Mouse (Mus musculus) cerebellum, adult 2 months (tissue): ENCODE results near the gene Tnni3k. TPM values are rescaled to one million over a fixed set of nuclear protein-coding genes. Genes with fewer than 3 reads are reported as not detected.
A peak's percentile ranks its signal among the peaks of the same experiment; 100 is the strongest.

Experiments
- DNase-seq, 2 experiments: peaks; one replicate each; pipeline ENCODE4 v3.0.0; 2021
- H3K27ac ChIP-seq: fragments of 200-500 bp; 2 replicates; pipeline ENCODE4 v1.5.1; 2012; ENCODE audit warnings: low read length, control low read depth, inconsistent platforms; ENCODE audit not compliant: insufficient read depth
- H3K27me3 ChIP-seq: fragments of 200-500 bp; 2 replicates; pipeline ENCODE4 v1.6.1; 2012; ENCODE audit warnings: inconsistent platforms, mild to moderate bottlenecking, low read length, moderate library complexity; ENCODE audit not compliant: control insufficient read depth, insufficient read depth
- H3K4me1 ChIP-seq: fragments of 200-500 bp; 2 replicates; pipeline ENCODE4 v1.6.1; 2011; ENCODE audit warnings: low read length; ENCODE audit not compliant: control insufficient read depth, insufficient read depth
- H3K4me3 ChIP-seq: fragments of 200-500 bp; replicated peaks from 2 replicates; pipeline ENCODE3; 2011; ENCODE audit warnings: mild to moderate bottlenecking, low read depth, low read length, control low read depth; ENCODE audit not compliant: insufficient read depth
- CTCF ChIP-seq: fragments of 200-500 bp; IDR thresholded peaks from 2 replicates; pipeline ENCODE4 v1.5.1; 2011; ENCODE audit warnings: low read depth, mild to moderate bottlenecking, control low read depth, low read length, moderate library complexity, borderline replicate concordance; ENCODE audit not compliant: insufficient read depth
- POLR2A ChIP-seq: fragments of 200-500 bp; IDR thresholded peaks from 2 replicates; pipeline ENCODE4 v1.6.1; 2011; ENCODE audit warnings: low read length, control low read depth, borderline replicate concordance; ENCODE audit not compliant: insufficient read depth
- WGBS: fragments of 180-500 bp; shearing (Covaris S2); methylation state at CpG from one replicate; pipeline ENCODE4 v1.1.7; 2018; 5-methylcytosine and 5-hydroxymethylcytosine counted together
- polyA plus RNA-seq: library from polyadenylated mRNA; depleted of rRNA; stranded (reverse); fragments of >200 nt; gene quantifications from 2 replicates; pipeline ENCODE4 v1.2.3, GENCODE M21; 2012

Tnni3k gene
- polyA plus RNA-seq, 1 experiment: 0.10 TPM

DNA sequence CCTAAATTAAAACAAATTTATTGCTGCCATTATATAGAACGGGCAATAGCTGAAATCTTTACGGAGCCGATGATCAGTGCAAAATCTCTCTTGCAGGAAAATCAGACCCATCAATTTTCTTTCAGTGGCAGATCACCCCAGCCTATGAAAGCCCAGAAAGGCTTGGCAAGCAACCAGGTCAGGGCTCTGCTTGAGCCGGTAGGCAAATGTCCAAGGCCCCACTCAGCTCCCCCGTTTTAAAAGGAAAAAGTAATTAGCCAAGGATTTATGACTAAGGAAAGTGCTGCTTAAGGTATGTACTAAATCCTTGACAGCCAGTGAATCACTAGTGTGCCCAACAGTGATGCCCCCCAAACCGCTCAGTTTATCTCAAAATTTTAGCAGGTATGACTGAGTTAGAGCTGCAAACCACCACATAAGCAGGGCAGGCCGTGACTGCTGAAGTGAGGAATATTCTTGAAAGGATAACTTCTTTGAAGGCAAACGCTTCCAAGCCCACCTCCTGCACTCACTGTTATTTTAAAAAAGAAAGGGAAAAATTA lies 254.2 kb downstream of the Tnni3k start:
- Histone ChIP-seq H3K27me3 (no peaks in the 10 kb centered on the region; the same call in 1 of the 2 replicates), H3K27ac (no peak overlapping the region), H3K4me3 (no peak overlapping the region), H3K4me1 (peaks cover 4% of the 10 kb centered on the region; the same call in 1 of the 2 replicates)
- WGBS: 40% methylated on average over 8 of the region's 8 CpGs
- no peak for TF ChIP-seq POLR2A
- TF ChIP-seq CTCF: no peak
- DNase-seq: no peak

DNA sequence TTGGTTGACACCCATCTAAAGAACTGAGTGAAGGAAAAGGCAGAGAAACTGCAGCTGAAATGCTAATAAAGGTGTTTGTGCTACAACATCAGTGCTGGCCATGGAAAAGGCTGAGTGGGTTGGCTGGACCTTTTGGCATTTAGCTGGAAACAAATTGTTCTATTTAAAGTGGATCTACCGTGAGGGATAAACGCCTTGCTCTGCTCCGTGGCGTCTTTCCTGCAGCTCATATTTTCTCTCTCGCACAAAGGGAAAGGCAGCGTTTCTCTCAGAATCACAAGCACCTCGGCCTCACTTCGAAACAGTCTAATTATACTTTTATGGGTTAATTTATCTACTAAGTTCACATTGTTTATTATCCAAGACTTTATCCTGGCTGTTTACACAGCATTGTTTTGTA lies 254.8 kb downstream of the Tnni3k start:
- 35% methylated on average over 8 of the region's 8 CpGs for WGBS
- H3K27ac ChIP-seq: no peak overlapping the region

GRCm38 (mm10) chr3:154798806-154799205 lies 256.4 kb downstream of the Tnni3k start:
- peak; percentile 26 to 60 for DNase-seq
- WGBS: 6% methylated on average over 4 of the region's 4 CpGs
- Histone ChIP-seq H3K27me3 (no peaks in the 10 kb centered on the region; the same call in 1 of the 2 replicates), H3K27ac (no peak overlapping the region), H3K4me1 (peaks cover 4% of the 10 kb centered on the region; the same call in 1 of the 2 replicates), H3K4me3 (no peak overlapping the region)
- no peak for TF ChIP-seq POLR2A
- no peak for TF ChIP-seq CTCF

More for the DNA sequence above, 254.8 kb downstream of the Tnni3k start:
- Histone ChIP-seq H3K4me3 (no peak overlapping the region), H3K27me3 (no peaks in the 10 kb centered on the region; the same call in 1 of the 2 replicates), H3K4me1 (peaks cover 4% of the 10 kb centered on the region; the same call in 1 of the 2 replicates)
- no peak for DNase-seq
- TF ChIP-seq POLR2A: no peak
- TF ChIP-seq CTCF: no peak

- H3K4me3 ChIP-seq: no peak overlapping the region
- 17% methylated on average over 4 of the region's 4 CpGs for WGBS
- TF ChIP-seq POLR2A: no peak
- no peak for TF ChIP-seq CTCF
- H3K4me1 ChIP-seq: peaks cover 2% of the 10 kb centered on the region; the same call in 1 of the 2 replicates
- H3K27ac ChIP-seq: no peak overlapping the region
- no peak for DNase-seq
- peaks cover 1% of the 10 kb centered on the region; the same call in 1 of the 2 replicates for H3K27me3 ChIP-seq
These were observed 261.6 kb downstream of the Tnni3k start for GRCm38 (mm10) chr3:154793571-154793970.

DNA sequence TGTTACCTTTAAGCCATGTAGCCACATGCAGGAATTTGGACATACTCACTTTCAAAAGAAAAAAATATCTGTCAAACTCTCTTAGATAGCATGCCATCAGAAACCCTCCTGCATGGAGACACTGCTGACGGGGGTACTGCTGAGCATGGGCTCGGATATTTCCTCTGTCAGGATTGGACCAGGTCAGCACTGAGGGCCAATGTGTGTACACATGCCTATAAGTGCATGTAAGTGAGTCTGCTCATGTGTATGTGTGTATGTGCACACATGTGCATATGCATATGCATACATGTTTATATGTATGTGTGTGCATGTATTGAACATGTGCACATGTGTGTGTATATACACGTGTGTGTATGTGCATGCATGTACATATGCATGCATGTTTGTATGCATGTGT lies 267.6 kb downstream of the Tnni3k start:
- no peak overlapping the region for H3K4me3 ChIP-seq
- no peak overlapping the region for H3K27ac ChIP-seq
- DNase-seq: no peak
- TF ChIP-seq POLR2A (no peak), CTCF (no peak)
- H3K27me3 ChIP-seq: no peaks in the 10 kb centered on the region; the same call in 1 of the 2 replicates
- no peaks in the 10 kb centered on the region for H3K4me1 ChIP-seq
- WGBS: 87% methylated on average over 3 of the region's 3 CpGs

DNA sequence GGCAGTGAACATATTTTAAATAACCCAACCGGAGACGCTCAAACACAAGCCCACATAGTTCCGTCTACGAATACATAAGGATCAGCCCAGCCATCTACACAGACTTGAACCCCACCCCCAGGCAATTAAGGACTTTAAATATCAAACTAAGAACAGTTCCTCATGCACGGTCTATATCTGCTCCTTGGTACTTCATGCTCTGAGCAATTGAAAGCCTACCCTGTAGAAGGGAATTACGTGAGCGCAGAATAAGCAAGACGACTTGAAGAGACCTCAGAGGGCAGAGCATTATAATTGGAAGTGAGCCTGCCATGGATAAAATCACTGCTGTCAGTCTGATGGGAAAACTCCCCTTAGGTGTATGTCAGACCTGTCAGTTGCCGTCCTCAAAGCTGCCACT lies 268.9 kb downstream of the Tnni3k start:
- TF ChIP-seq CTCF (no peak), POLR2A (no peak)
- Histone ChIP-seq H3K4me3 (no peak overlapping the region), H3K4me1 (no peaks in the 10 kb centered on the region), H3K27me3 (no peaks in the 10 kb centered on the region; the same call in 1 of the 2 replicates), H3K27ac (no peak overlapping the region)
- WGBS: 95% methylated on average over 9 of the region's 9 CpGs
- DNase-seq: no peak

GRCm38 (mm10) chr3:154778836-154779595 lies 276.2 kb downstream of the Tnni3k start:
- TF ChIP-seq POLR2A (no peak), CTCF (no peak)
- Histone ChIP-seq H3K4me1 (no peaks in the 10 kb centered on the region), H3K27me3 (no peaks in the 10 kb centered on the region), H3K4me3 (no peak overlapping the region), H3K27ac (no peak overlapping the region)
- DNase-seq: no peak
- WGBS: 62% methylated on average over 6 of the region's 6 CpGs

GRCm38 (mm10) chr3:154771651-154772050 lies 283.6 kb downstream of the Tnni3k start:
- H3K4me1 ChIP-seq: no peaks in the 10 kb centered on the region
- no peak for DNase-seq
- no peak overlapping the region for H3K4me3 ChIP-seq
- no peak for TF ChIP-seq CTCF
- 83% methylated on average over 2 of the region's 2 CpGs for WGBS
- H3K27me3 ChIP-seq: no peaks in the 10 kb centered on the region
- no peak overlapping the region for H3K27ac ChIP-seq
